Mouse (Mus musculus) heart, postnatal 25 days (tissue): ENCODE results near the gene Wwox. TPM values are rescaled to one million over a fixed set of nuclear protein-coding genes. Genes with fewer than 3 reads are reported as not detected.

ENCODE experiments used
- DNase-seq: peaks from one replicate; pipeline ENCODE4 v3.0.0; 2022; ENCODE audit warnings: low spot score
- intact Hi-C: fragments of 180-260 bp; cut with DNase I; formaldehyde crosslinking; loops from one replicate; pipeline ENCODE4 v1.15.1; 2025
- total RNA-seq, 2 experiments: library from RNA; stranded (reverse); gene quantifications; 2 replicates each; pipeline ENCODE4 v1.2.3; 2021

Gene Wwox
- total RNA-seq, 2 experiments from 2014 or later = 3.9 to 4.0 TPM

GRCm38 (mm10) chr8:114773461-114774414 lies 334.3 kb downstream of the Wwox start:
- peak; percentile 55 for DNase-seq
- intact Hi-C loops = loop anchor here (10.0 kb wide), 1 partner anchor 319 kb away; no protein-coding TSS in a partner anchor

- no peak for DNase-seq
- intact Hi-C loops = loop anchor here (10.0 kb wide), 1 partner anchor 320 kb away; no protein-coding TSS in a partner anchor
These were observed 334.9 kb downstream of the Wwox start for GRCm38 (mm10) chr8:114774415-114774775.

GRCm38 (mm10) chr8:114775543-114775942 lies 336.1 kb downstream of the Wwox start:
- peak; percentile 11 for DNase-seq
- intact Hi-C loops = loop anchor here (10.0 kb wide), 1 partner anchor 321 kb away; no protein-coding TSS in a partner anchor

DNA sequence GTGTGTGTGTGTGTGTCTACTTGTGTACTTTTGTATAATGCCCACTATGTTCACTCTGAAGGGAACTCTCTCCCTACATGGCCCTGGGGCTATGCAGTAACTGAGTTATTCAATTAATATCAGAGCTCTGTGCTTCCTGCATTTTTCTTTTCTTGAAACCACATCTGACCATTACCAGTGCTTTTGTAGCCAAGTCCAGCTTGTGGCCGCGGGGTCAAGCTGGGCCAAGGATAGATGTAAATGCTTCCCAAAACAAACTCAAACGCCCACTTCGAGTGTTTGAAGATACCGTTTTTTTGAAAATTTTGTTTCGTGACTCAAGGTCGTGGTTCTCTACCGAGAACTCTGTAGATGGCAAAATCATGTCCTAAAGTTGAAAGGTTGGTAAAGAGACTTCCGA lies 337.2 kb downstream of the Wwox start:
- no peak for DNase-seq
- intact Hi-C loops = loop anchor here (10.0 kb wide), 1 partner anchor 322 kb away; no protein-coding TSS in a partner anchor

GRCm38 (mm10) chr8:114777271-114777980 lies 338.0 kb downstream of the Wwox start:
- intact Hi-C loops = loop anchor here (10.0 kb wide), 1 partner anchor 323 kb away; no protein-coding TSS in a partner anchor
- DNase-seq = no peak

- intact Hi-C loops = loop anchor here (10.0 kb wide), 1 partner anchor 324 kb away; no protein-coding TSS in a partner anchor
- no peak for DNase-seq
These were observed 339.5 kb downstream of the Wwox start for GRCm38 (mm10) chr8:114779002-114779401.

- intact Hi-C loops = no loop called here
- no peak for DNase-seq
These were observed 343.9 kb downstream of the Wwox start for GRCm38 (mm10) chr8:114783321-114783720.

DNA sequence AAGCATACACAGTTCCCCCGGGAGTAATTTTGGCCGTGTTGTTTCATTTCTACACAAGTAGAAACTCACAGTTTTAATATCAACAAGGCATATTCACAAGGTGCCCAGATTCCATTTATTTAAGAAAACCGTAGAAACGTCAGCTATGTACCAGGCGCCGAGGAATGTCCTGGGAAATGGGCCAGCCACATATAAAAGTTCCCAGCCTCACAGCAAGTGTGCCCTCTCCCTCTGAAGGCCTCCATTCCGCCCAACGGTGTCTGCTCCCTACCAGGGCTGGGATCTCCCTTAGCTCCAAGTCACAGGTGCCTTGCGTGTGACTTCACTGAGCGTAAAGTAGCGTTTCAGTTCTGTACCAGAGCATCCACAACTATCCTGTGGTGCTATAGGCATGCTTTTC lies 346.4 kb downstream of the Wwox start:
- intact Hi-C loops = no loop called here
- no peak for DNase-seq

- intact Hi-C loops = no loop called here
- DNase-seq = no peak
These were observed 350.2 kb downstream of the Wwox start for GRCm38 (mm10) chr8:114789616-114790015.

GRCm38 (mm10) chr8:114790754-114791153 lies 351.3 kb downstream of the Wwox start:
- no peak for DNase-seq
- intact Hi-C loops = no loop called here

DNA sequence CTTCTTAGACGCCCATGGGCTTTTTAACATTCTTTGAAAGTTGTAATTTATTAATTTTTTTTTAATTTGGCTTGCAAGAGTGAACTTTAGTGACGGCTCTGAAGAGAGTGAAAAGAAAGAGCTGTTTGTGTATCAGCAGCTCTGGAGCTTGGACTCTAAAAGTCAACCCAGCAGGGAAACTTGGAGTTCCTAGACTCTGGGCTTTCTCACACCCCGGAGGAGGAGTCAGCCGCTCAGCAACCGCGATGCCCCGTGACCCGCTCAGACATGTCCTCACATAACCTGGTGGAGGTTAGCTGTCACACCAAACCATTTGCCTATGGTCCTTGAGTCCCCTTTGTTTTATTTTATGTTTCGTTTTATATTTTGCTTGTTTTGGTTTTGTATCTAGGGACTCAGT lies 354.2 kb downstream of the Wwox start:
- DNase-seq = peak; percentile 21
- intact Hi-C loops = no loop called here

- intact Hi-C loops = no loop called here
- no peak for DNase-seq
These were observed 362.1 kb downstream of the Wwox start for GRCm38 (mm10) chr8:114801428-114802134.

GRCm38 (mm10) chr8:114803113-114803512 lies 363.7 kb downstream of the Wwox start:
- no peak for DNase-seq
- intact Hi-C loops = no loop called here

DNA sequence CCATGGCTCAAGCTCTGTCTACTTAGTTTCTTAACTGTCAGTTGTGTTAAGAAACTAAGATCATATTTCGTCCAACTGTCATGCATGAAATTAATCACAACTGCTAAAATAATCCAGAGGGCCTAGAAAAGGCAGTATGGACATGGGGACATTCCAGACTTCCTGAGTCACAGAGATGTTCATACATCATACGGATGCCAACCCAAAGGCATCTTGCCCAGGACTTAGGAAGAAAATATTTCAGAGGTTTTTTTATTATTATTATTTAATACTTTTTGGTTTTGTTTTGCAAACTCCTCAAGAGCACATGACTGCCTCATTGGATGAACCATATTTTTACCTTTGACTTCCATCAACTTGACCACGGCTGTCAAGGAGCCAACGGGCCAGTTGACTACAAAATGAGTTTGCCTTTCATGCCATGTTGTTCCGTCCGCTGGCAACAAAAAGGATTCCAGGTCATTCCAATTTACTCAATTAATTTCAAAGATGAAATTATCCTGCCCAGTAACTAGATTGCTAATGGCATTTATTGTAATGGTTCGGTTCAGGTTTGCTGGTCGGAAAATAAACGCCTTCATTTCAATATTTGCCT lies 367.5 kb downstream of the Wwox start:
- DNase-seq = no peak
- intact Hi-C loops = no loop called here

DNA sequence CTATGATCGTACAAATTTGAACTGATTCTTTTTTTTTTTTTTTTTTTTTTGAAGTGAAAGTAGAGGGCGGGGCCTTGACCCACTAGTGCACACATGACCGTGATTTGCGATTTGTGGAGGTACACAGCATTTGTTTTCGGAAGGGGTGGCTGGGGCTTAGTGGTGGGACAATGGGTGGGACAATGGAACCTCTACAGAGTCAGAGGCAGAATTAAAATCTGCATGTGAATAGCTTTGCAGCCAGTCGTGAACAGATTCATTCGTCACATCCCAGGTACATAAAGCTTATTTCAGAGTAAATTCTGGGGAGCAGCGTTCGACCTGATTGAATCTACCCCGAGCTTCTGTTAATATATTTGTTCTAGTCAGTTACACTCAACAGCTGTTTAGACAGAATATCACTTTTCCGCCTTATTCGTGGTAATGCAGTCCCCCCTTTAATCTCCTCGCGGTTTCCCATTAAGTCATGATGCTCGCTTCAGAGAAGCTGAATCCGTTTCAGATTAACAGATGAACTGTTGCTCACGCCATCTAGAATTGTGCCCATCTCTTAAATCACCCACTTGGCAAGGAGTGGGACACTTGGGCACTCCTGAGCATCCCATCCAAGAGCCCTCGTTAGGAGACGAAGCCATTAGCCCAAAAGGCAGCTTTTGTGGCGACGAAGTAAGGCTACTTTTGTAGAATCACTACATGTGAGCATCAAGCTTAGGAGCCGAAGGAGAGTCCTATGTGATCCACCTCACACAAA lies 368.4 kb downstream of the Wwox start:
- intact Hi-C loops = no loop called here
- no peak for DNase-seq

GRCm38 (mm10) chr8:114810470-114810869 lies 371.0 kb downstream of the Wwox start:
- intact Hi-C loops = no loop called here
- no peak for DNase-seq

DNA sequence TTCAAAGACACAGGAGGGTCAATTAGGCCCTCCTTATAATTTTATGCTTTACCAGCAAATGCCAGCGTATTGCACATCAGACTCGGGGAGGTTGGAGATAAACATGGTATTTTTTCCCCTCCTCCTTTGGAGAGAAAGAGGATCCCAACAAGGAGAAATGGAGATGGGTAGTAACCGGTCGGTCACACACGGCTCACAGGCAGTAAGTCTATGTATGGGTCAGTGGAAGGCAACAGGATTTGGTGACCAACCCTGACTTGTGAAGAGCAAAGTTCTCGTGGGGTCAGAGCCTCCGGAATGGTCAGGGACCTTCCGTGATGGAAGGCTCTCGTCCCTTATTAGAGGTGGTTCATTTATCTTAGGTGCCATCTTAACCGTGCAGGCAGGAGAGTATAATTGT lies 374.4 kb downstream of the Wwox start:
- intact Hi-C loops = no loop called here
- no peak for DNase-seq

DNA sequence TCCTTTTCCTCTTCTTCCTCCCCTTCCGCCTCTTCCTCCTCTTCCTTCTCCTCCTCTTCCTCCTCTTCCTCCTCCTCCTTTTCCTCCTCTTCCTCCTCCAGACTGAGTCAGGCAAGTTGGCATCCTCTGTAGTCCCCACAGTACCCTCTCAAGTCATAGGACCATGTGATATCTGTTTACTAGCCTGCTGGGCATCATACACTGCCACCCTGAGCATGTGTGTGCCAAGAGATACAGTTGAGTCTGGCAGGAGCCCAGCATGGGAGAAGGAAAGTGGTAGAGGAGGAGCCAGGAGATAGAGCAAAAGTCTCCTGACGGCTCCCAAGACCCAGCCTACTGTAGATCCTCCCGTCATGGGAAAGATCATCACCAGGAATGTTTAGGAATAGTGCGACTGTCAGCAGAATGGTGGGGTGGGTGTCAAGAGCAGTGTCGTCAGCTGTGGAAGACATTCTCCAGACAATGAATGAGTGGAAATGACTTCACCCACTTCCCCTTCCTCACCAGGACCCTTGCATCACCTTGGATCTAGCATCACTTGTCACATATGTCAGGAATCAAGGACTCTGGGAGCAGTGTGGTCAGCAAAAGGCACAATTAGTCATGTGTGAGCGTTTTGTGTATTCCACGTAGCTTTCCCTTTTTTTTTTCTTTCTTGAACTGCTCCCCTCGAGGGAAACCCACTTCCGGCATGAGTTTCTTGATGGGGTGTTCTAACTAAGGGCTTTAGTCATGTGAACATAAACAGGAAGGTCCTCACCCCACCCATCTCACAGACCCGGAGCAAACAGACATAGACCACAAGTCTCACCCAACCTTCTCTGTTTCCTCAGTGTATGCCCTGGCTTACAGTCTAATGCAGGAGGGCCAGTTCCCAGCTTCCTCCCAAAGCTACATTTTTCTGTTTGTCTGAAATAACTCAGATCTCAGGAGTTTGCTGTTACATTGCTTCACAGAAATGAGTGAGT lies 375.6 kb downstream of the Wwox start:
- intact Hi-C loops = no loop called here

More for the DNA sequence above, 375.6 kb downstream of the Wwox start:
- no peak for DNase-seq
